Comparison of ENCODE assay signal across 22 mouse cellular contexts in genomic region chr14:58306832-58307521, GRCm38 (mm10).
DNase-seq lines count a peak whose midpoint lies in the region; ATAC-seq and TF ChIP-seq lines count a peak whose summit lies in the region.
"Had no signal": no experiment of that assay in that cellular context is flagged by ENCODE, and none has a peak within 500 bp of the region (broad histone marks: within the 10 kb centered on the region; RNA-seq: fewer than 3 reads in every experiment).

No protein-coding gene starts in this region.

- H3K36me3 ChIP-seq in embryonic facial prominence, embryonic 14.5 days (ENCODE audit: control insufficient read depth, insufficient read depth, low read length), result no peaks in the 10 kb centered on the region
- H3K36me3 ChIP-seq in embryonic facial prominence, embryonic 10.5 days (replicated peaks), result no peaks in the 10 kb centered on the region
- no peaks in the 10 kb centered on the region for H3K36me3 ChIP-seq in limb, embryonic 13.5 days
- no peaks in the 10 kb centered on the region for H3K36me3 ChIP-seq in limb, embryonic 10.5 days
- no peaks in the 10 kb centered on the region for H3K36me3 ChIP-seq in neural tube, embryonic 14.5 days (ENCODE audit: control insufficient read depth, insufficient read depth, low read length)
- no peaks in the 10 kb centered on the region for H3K36me3 ChIP-seq in lung, postnatal 0 days (ENCODE audit: insufficient read depth, low read length)
- H3K36me3 ChIP-seq: embryonic facial prominence, embryonic 15.5 days; forebrain, embryonic 10.5 days; forebrain, embryonic 15.5 days; G1E; heart, embryonic 12.5 days; hindbrain, embryonic 10.5 days had no signal

- H3K27ac ChIP-seq in embryonic facial prominence, embryonic 14.5 days (replicated peaks; ENCODE audit: low read depth, low read length), result no peak overlapping the region
- no peak overlapping the region for H3K27ac ChIP-seq in embryonic facial prominence, embryonic 10.5 days (replicated peaks)
- H3K27ac ChIP-seq in limb, embryonic 13.5 days, result no peak overlapping the region
- no peak overlapping the region for H3K27ac ChIP-seq in limb, embryonic 10.5 days
- no peak overlapping the region; the same call in 1 of the 2 replicates for H3K27ac ChIP-seq in neural tube, embryonic 14.5 days (ENCODE audit: low read depth, low read length)
- no peak overlapping the region for H3K27ac ChIP-seq in lung, postnatal 0 days (ENCODE audit: low read length)
- H3K27ac ChIP-seq: embryonic facial prominence, embryonic 15.5 days; forebrain, embryonic 10.5 days; forebrain, embryonic 15.5 days; hindbrain, embryonic 10.5 days had no signal

- no peaks in the 10 kb centered on the region for H3K27me3 ChIP-seq in embryonic facial prominence, embryonic 14.5 days (replicated peaks; ENCODE audit: control insufficient read depth, insufficient read depth, low read length)
- H3K27me3 ChIP-seq in embryonic facial prominence, embryonic 10.5 days (replicated peaks; ENCODE audit: low read depth, poor library complexity, severe bottlenecking), result no peaks in the 10 kb centered on the region
- peaks cover 9% of the 10 kb centered on the region; the same call in 1 of the 2 replicates for H3K27me3 ChIP-seq in limb, embryonic 13.5 days
- H3K27me3 ChIP-seq in limb, embryonic 10.5 days (ENCODE audit: low read depth, poor library complexity, severe bottlenecking), result no peaks in the 10 kb centered on the region
- no peaks in the 10 kb centered on the region for H3K27me3 ChIP-seq in neural tube, embryonic 14.5 days (ENCODE audit: control insufficient read depth, insufficient read depth, low read length)
- H3K27me3 ChIP-seq in lung, postnatal 0 days (replicated peaks; ENCODE audit: insufficient read depth, low read length), result no peaks in the 10 kb centered on the region
- H3K27me3 ChIP-seq: embryonic facial prominence, embryonic 15.5 days; forebrain, embryonic 15.5 days; heart, embryonic 12.5 days had no signal

- no peak overlapping the region for H3K4me2 ChIP-seq in embryonic facial prominence, embryonic 14.5 days (ENCODE audit: low read depth, low read length)
- H3K4me2 ChIP-seq in limb, embryonic 13.5 days (replicated peaks), result no peak overlapping the region
- H3K4me2 ChIP-seq in neural tube, embryonic 14.5 days (ENCODE audit: low read depth, low read length), result no peak overlapping the region
- no peak overlapping the region for H3K4me2 ChIP-seq in lung, postnatal 0 days (replicated peaks; ENCODE audit: low read depth, low read length)
- H3K4me2 ChIP-seq: embryonic facial prominence, embryonic 15.5 days; forebrain, embryonic 15.5 days; heart, embryonic 12.5 days had no signal

- no peak for TF ChIP-seq POLR2A in brain, embryonic 14.5 days (IDR thresholded peaks at IDR 0.05; ENCODE audit: borderline replicate concordance, extremely low read depth, insufficient read depth, insufficient read length, poor library complexity, severe bottlenecking)

- H3K9me3 ChIP-seq in embryonic facial prominence, embryonic 14.5 days (ENCODE audit: control insufficient read depth, low read length), result peaks cover 10% of the 10 kb centered on the region
- no peaks in the 10 kb centered on the region for H3K9me3 ChIP-seq in embryonic facial prominence, embryonic 10.5 days
- peaks cover 7% of the 10 kb centered on the region; the same call in 1 of the 2 replicates for H3K9me3 ChIP-seq in limb, embryonic 13.5 days
- H3K9me3 ChIP-seq in limb, embryonic 10.5 days (replicated peaks), result no peaks in the 10 kb centered on the region
- no peaks in the 10 kb centered on the region for H3K9me3 ChIP-seq in neural tube, embryonic 14.5 days (ENCODE audit: control insufficient read depth, low read length)
- no peaks in the 10 kb centered on the region for H3K9me3 ChIP-seq in lung, postnatal 0 days (ENCODE audit: low read length)
- H3K9me3 ChIP-seq: embryonic facial prominence, embryonic 15.5 days; forebrain, embryonic 15.5 days; hindbrain, embryonic 10.5 days had no signal

- no peaks in the 10 kb centered on the region for H3K4me1 ChIP-seq in embryonic facial prominence, embryonic 14.5 days (ENCODE audit: control insufficient read depth, insufficient read depth, low read length)
- 0 out of 2 replicates have a peak, but pooled peaks cover 2% of the 10 kb centered on the region for H3K4me1 ChIP-seq in embryonic facial prominence, embryonic 10.5 days
- H3K4me1 ChIP-seq in limb, embryonic 13.5 days, result peaks cover 11% of the 10 kb centered on the region
- no peaks in the 10 kb centered on the region for H3K4me1 ChIP-seq in limb, embryonic 10.5 days
- H3K4me1 ChIP-seq in neural tube, embryonic 14.5 days (ENCODE audit: control insufficient read depth, insufficient read depth, low read length), result no peaks in the 10 kb centered on the region
- H3K4me1 ChIP-seq in lung, postnatal 0 days (ENCODE audit: insufficient read depth, low read depth, low read length), result no peaks in the 10 kb centered on the region
- H3K4me1 ChIP-seq: embryonic facial prominence, embryonic 15.5 days; forebrain, embryonic 10.5 days; forebrain, embryonic 15.5 days; hindbrain, embryonic 10.5 days had no signal

- DNase-seq in embryonic facial prominence, embryonic 14.5 days (ENCODE audit: low spot score), result no peak
- no peak for DNase-seq in embryonic facial prominence, embryonic 10.5 days (ENCODE audit: low spot score)
- DNase-seq in limb, embryonic 10.5 days (ENCODE audit: low spot score), result no peak
- peak; percentile 20 for DNase-seq in brain, embryonic 14.5 days (ENCODE audit: low read depth)
- DNase-seq in lung, postnatal 0 days (ENCODE audit: low spot score), result no peak
- DNase-seq: adrenal gland, adult 8-10 months; adrenal gland, postnatal 36 days; B cell, adult 2 months; cerebellum, adult 18-20 months; cerebellum, adult 9-11 months; cerebellum, postnatal 36 days; gastrocnemius, postnatal 25 days had no signal

- 0 out of 2 replicates have a peak, but pooled peaks have one; percentile 22 for ATAC-seq in embryonic facial prominence, embryonic 14.5 days (ENCODE audit: low read depth)
- peak; percentile 80 for ATAC-seq in limb, embryonic 13.5 days (ENCODE audit: low FRiP score, low read depth)
- peak; percentile 79 for ATAC-seq in neural tube, embryonic 14.5 days (ENCODE audit: low read depth)
- ATAC-seq in lung, postnatal 0 days, result no peak
- ATAC-seq: CD4-positive, CD25-positive, alpha-beta regulatory T cell, adult 4 months; forebrain, embryonic 15.5 days had no signal

- TF ChIP-seq CTCF in brain, embryonic 14.5 days (IDR thresholded peaks at IDR 0.05; ENCODE audit: borderline replicate concordance, extremely low read depth, insufficient read depth, insufficient read length), result no peak
- TF ChIP-seq CTCF in lung, postnatal 0 days (IDR thresholded peaks at IDR 0.05), result no peak

- TF ChIP-seq EP300 in lung, postnatal 0 days (IDR thresholded peaks at IDR 0.05), result no peak

- H3K4me3 ChIP-seq in embryonic facial prominence, embryonic 14.5 days (ENCODE audit: low read depth, low read length), result no peak overlapping the region
- no peak overlapping the region for H3K4me3 ChIP-seq in embryonic facial prominence, embryonic 10.5 days
- H3K4me3 ChIP-seq in limb, embryonic 13.5 days, result no peak overlapping the region
- H3K4me3 ChIP-seq in limb, embryonic 10.5 days, result no peak overlapping the region
- H3K4me3 ChIP-seq in neural tube, embryonic 14.5 days (ENCODE audit: low read depth, low read length), result no peak overlapping the region
- H3K4me3 ChIP-seq in lung, postnatal 0 days (ENCODE audit: low read depth, low read length), result no peak overlapping the region
- H3K4me3 ChIP-seq: embryonic facial prominence, embryonic 15.5 days; erythroblast, embryonic 14.5 days; forebrain, embryonic 10.5 days; forebrain, embryonic 15.5 days; heart, embryonic 12.5 days; hindbrain, embryonic 10.5 days had no signal

- 71% methylated on average over 11 of the region's 11 CpGs for WGBS in embryonic facial prominence, embryonic 14.5 days
- 89% methylated on average over 11 of the region's 11 CpGs for WGBS in embryonic facial prominence, embryonic 10.5 days
- 52% methylated on average over 11 of the region's 11 CpGs for WGBS in limb, embryonic 13.5 days
- 91% methylated on average over 11 of the region's 11 CpGs for WGBS in limb, embryonic 10.5 days
- WGBS in neural tube, embryonic 14.5 days, result 50% methylated on average over 11 of the region's 11 CpGs
- WGBS in lung, postnatal 0 days, result 81% methylated on average over 11 of the region's 11 CpGs

- no peak overlapping the region for H3K9ac ChIP-seq in embryonic facial prominence, embryonic 14.5 days (ENCODE audit: low read depth, low read length)
- H3K9ac ChIP-seq in limb, embryonic 13.5 days, result no peak overlapping the region
- H3K9ac ChIP-seq in neural tube, embryonic 14.5 days (replicated peaks; ENCODE audit: low read depth, low read length), result no peak overlapping the region
- H3K9ac ChIP-seq in lung, postnatal 0 days (replicated peaks; ENCODE audit: low read depth), result no peak overlapping the region
- H3K9ac ChIP-seq: embryonic facial prominence, embryonic 15.5 days; forebrain, embryonic 15.5 days; heart, embryonic 12.5 days had no signal
